Mouse (Mus musculus) lung, adult 2 months (tissue): ENCODE data around the gene Npvf.

Experiments
- CTCF ChIP-seq: fragments of 200-500 bp; IDR thresholded peaks from 2 replicates; pipeline ENCODE4 v1.5.1; 2011; ENCODE audit warnings: mild to moderate bottlenecking, low read length, control low read depth; ENCODE audit not compliant: insufficient read depth
- POLR2A ChIP-seq: fragments of 200-500 bp; IDR thresholded peaks from 2 replicates; pipeline ENCODE4 v1.6.1; 2011; ENCODE audit warnings: low read depth, mild to moderate bottlenecking, control low read depth, low read length, borderline replicate concordance; ENCODE audit errors: extremely low read depth

DNA sequence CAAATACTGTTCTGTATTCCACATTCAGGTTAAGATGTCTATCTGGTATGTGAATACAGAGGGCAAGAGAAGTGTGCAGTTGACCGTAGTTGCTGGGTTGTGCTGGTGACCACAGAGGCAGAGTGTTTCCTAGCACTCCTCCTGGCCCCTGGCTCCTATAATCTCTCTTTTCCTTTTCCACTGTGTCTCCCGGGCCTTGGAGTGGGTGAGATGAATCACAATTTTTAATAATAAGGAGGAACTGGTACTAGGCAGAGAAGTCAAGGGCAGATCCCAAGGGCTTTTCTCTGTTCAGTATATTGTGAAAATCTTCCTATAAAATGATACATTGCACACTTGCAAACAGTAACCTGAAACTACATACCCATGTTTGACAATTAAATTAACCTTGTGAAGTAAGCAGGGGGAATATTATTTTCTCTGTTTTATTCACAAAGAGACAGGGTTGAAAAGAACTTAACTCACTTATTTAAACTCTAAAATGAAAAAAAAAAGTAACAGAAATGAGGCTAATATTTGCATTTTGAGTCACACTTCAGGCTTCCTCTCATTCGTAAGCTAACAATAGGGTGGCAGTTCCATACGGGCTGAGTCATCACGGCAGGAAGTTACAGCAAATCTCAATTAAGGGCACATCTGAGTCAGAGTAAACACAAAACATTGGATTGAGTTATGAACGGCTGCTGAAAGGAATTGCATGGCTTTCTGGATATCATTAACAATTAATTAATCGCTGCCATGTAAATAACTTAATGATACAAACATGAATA, 30.6 kb upstream of the Npvf start:
- TF ChIP-seq CTCF (no peak), POLR2A (no peak)
